Mouse (Mus musculus) lung, postnatal 25 days (tissue): ENCODE results near the gene Rapgef1.

Source experiments
- DNase-seq: peaks from one replicate; pipeline ENCODE4 v3.0.0; 2022; ENCODE audit warnings: low spot score

Rapgef1 gene

DNA sequence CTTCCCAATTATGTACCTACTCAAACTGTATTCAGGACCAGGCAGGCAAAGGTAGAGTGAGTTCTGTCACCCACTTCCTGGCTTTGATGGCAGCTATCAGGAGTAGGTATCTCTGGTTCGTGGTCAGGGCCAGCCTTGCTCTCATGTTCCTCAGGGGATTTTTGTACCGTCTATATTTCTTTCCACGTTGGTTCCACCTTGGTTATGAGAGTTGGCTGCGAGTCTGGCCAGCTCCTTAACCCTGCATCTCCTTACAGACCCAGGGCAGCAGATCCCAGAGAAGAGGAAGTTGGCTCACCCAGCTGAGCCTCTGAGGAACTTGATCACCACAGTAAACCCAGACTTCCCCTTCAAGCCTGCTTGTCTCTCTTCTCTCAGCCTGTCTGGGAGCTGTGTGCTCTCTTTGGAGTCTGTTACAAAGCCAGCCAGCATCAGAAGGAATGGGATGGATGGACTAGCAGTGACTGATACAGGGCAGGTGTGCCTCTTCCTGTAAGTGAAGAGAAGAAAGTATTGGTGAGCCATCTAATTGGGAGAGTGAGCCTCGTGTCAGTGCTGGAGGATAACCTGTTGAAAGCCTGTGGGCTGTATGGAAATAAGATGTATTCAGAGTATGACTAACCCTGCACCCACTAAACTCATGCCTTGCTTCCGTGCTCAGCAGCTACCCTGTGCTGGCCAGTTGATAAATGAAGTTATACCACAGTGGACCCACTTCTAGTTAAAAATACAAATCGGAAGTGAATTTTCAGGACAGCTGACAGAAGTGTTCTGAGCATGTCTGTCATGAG lies 53.4 kb downstream of the Rapgef1 start:
- DNase-seq: no peak

DNA sequence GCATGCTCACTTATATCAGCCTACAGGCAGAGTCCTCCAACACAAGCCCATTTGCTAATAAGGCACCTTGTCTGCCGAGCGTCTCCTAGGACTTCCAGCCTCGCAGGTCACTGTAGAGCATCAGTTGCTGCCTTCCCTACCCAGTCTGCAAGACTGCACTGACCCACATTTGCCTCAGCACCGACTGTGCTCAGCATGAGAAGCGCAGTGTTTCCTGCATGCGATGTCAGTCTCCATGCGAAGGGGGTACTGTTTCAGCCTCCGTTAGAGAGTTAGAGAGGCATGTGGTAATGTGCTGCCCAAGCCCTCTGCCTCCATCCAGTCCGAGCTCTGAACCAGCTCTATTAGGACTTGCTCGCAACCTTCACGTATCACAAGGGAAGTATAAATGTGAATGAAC lies 54.6 kb downstream of the Rapgef1 start:
- no peak for DNase-seq

DNA sequence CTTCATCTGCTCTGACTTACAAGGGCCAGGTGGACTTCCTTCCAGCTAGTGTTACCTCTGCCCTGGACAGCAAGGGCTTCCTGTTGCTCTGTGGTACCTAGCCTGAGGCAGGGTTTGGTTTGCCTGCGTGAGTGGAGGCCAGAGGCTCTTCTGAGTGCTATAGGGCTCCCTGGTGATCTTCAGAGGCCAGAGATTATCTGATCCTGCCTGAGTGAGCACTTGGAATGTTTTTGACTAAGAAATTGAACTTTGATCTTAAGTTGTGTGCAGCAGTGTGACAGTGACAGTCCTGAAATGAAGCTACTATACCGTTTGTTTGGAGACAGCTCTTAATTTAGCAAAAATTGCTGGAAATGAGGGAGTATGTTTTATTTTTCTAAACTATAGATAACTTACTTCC lies 55.0 kb downstream of the Rapgef1 start:
- no peak for DNase-seq

DNA sequence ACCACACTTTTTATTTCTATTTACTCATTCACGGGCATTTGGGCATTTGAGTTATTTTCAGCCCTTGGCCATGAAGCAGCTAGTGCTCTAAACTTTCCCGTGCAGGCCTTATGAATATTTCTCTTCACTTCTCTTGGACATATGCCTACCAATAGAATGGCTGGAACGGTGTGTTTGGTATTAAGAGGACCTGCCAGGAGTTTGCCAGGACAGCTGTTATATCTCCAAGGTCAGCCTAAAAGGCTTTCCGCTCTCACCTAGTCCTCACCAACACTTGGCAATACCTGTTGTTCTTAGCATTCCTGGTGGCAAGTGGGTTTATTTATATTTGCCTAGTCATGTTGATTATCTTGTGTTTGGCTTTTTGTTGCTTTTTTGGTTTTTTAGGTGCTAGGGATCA lies 56.3 kb downstream of the Rapgef1 start:
- DNase-seq: no peak

DNA sequence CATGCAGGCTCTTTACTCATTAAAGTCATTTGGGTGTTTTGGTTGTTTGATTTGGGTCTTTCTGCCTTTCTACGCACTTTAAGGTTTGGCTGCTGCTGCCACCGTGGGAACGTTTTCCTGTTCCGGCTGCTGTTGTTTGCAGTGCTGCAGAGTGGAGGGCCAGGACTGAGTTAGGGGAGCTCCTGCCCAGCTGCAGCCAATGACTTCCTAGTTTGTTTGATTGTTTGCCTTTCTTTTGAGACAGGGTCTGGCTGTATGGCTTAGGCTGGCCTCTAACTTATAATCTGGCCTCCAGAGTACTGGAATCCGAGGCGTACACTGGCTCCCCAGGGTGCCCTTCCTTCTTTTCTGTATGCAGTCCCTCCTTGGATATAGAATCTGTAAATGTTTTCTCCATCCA lies 57.0 kb downstream of the Rapgef1 start:
- DNase-seq: no peak

DNA sequence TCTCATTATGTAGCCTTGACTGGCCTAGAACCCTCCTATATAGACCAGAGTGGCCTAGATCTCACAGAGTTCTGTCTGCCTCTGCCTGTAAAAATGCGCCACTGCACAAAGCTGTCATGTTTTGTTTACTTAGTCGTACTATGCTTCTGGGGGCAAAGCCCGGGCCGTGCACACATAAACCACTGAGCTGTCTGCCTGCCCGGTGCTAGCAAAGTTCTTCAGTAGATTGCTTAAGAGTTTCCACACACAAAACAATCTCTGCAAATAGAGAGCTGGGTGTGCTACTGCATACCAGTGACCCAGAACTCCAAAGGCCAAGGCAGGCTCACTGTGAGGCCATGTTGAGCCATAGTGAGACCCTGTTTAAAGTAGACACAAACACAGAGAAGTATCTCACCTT lies 58.3 kb downstream of the Rapgef1 start:
- DNase-seq: peak; percentile 33

DNA sequence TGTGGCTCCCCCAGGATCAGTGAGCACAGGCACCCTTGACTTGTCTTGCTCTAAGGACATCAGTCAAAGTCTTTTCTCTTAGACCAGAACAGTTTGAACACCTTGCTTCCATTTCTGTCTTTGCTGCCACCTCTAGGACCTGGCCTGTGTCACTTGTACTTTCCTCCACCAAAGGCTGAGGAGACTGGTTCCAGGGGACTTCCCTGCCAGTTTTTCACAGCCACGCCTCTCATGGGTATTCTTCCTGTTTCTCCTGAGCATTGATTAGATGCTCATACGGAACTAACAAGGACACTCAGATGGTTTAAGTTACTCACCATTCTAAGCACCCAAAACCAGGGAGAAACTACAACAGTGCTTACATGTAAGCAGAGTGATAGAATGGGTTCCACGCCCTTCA lies 59.0 kb downstream of the Rapgef1 start:
- DNase-seq: no peak

DNA sequence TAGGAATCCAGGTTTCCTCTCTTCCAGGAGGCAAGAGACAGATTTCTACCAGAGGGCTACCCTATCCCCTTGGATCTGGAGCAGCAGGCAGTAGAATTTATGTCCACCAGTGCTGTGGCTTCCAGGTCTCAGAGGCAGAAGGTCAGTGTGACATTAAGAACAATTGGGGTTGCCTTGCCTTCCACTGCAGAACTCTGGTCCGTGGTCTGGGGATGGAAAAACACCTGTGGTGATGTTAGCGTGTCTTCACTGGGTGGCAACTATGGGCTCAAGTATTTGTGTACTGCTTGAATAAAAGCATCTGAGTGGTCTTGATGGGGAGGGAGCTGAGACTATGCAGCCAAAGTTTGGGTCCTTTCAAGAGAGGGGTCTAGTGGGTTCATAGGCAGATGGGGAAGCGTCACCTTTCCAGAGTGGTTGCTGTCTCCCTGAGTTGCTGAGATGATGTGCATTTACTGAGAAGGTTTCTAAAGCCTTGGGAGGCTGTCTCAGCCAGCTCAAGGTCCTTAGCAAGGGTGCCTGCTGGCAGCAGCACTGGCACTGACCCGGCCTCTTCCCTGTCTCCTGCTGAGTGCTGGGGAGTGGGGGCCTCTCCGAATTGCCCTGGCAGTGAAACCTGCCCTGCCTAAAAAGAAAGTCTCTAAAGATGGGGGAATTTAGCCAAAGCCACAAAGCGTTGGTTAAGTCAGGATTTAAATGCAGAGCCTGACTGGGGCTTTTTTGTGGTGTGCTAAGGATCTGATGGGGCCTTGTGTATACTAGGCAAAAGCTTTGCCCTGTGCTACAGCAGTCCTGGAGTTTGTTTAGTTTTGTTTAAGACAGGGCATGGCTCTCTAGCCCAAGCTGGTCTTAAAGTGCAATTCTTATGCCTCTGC lies 60.4 kb downstream of the Rapgef1 start:
- no peak for DNase-seq

DNA sequence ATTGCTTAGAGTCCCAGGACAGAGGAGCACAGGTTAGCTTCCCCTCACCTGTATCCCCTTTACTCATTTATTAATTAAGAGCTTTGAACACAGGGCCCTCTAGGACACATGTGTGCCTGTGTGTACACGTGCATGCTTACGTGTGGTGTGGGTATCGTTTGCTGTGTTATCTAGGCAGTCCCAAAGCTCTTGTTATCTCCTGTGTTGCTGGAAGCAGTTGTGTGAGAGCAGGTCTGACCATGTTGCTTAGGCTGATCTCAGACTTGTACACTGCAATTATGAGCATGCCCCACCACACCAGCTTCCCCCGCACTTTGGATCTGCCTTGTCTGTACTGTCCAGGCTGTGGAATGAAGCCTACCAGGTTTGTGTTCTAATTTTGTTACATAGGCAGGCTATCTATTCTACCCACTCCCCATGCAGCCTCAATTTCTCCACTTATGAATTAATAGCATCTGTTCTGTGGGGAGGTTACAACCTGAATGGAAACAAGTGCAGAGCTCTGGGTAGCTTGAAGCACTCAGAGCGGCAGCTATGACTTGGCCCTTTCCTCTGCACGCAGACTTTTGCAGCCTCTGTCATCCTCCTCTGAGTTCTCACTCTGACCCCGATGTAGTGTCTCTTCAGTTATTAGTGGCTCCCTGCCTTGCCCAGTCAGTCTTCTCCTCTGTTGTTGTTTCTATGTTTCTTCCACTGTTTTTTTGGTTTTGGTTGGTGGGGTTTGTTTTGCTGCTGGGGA lies 63.9 kb downstream of the Rapgef1 start:
- DNase-seq: no peak

DNA sequence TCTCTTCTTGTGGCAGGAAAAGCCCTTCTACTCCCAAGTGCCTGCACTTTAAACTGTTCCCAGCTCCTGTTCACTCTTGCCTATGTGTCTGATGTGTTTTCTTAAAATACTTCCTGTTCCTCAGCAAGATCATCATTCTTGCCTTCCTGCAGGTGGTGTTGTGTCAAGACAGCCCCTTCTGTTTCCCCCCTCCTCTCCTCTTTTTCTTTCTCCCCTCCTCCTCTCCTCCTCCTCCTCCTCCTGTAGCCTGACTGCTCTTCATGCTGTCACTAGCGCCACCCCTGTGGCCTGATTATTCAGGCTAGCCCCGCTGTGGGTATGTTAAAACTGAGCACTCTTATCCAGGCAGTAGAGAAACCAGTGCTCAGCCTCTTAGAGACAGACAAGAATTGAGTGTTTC lies 65.0 kb downstream of the Rapgef1 start:
- DNase-seq: no peak

DNA sequence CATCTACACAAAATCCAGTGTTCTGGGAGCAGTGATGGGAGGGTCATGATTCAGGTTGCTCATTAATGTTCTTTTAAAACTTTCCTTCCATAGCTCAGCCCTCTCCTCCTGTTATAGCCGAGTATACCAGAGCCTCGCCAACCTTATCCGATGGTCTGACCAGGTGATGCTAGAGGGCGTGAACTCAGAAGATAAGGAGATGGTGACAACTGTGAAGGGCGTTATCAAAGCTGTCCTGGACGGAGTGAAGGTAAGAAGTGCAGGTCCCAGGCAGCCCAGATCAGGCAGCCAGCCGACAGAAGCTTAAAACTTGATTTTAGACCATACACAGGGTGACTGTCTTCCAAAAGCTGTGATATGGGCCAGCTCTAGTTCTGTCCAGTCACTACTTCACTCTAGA lies 69.5 kb downstream of the Rapgef1 start:
- no peak for DNase-seq

DNA sequence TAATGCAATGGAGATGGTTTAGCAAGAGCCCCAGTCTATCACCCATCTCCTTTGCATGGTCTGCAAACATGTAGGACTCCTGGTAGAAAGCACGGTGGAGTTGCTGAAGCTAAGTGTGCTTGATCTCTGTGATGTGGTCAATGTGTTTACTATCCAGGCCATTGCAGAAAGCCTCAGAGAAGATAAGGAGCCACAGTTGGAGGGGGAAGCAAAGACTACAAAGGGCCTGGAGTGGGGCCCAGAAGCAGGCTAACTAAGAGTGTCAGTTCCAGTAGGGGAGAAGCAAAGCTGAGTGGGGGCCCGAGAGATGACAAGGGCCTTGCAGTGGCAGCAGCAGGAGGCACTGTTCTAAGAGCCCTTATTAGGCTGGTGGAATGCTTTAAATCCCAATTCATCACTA lies 70.0 kb downstream of the Rapgef1 start:
- no peak for DNase-seq

DNA sequence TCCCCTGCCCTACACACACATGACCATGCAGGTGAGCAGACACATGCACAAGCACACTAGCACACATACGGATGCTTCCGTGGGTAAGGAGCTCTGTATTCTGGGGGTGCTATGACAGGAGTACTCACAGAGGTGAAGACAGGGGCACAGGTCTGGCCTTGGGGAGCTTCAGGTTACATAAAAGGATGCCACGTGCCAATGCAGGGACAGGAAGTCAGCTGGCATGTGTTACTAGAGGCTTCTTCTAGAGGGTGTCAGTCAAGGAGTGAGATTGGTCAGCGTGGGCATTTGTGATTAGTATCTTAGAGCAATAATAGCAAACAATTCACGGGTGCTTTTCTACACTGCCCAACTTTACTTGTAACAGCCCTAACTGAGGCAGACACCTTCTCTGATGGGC lies 71.5 kb downstream of the Rapgef1 start:
- no peak for DNase-seq

DNA sequence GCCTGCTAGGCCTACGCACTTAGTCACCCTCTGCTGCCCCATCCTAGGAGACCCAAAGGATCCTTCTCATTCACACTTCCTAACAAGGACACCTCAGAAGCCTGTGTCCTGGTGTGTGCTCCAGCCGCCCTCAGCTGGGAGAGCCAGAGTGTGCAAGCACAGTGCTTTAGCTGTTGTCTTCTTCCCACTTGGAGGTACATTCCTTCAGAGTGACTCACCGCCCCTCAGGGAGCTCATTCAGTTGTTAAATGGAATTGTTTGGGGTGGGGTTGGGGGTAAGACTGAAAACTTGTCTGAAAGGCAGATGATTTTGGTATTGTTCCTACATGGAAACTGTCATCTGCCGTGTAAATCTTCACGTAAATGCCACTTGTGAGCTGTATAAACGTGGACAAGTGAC lies 72.0 kb downstream of the Rapgef1 start:
- DNase-seq: peak; percentile 20

DNA sequence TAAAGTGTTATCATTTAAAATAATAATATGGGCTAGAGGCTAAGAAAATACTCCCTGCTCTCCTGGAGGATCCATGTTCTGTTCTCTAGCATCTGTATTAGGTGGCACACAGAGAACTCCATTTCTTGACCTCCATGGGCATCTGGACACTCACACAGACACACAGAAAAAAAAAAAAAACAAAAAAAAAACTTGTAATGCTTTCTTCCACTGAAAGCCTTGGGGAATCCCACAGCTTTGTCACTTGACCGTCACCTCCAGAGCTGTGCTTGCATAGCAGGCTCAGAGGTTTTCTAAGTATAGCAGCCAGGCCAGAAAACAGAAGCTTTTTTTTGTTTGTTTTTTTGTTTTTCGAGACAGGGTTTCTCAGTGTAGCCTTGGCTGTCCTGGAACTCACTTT lies 72.7 kb downstream of the Rapgef1 start:
- DNase-seq: no peak

DNA sequence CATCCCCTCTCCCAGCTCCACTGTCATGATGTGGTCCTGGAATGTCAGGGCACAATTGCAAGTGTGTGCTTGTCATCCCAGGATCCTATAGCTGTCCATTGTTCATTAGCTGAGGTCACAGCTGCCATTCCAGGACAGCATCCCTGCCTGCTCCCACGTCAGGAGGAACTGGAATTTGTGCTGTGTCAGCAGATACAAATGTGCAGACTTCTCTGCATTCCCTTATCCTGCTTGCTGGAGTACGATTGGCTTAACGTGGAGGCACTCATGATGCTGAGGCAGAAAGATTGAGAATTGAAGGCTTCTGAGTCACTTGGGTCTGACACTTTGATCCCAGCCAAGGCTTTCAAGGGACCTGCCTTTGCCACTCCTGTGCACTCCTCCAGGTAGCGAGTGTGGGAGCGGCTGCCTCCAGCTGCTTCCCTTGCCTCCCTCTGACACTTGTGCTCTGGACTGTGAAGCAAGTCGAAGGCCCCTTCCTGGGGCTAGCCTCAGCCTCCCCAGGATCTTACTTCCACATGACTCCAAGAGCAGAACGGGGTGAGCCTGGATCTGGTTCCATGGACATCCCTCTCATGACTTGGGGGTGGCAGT lies 76.8 kb downstream of the Rapgef1 start:
- DNase-seq: no peak

DNA sequence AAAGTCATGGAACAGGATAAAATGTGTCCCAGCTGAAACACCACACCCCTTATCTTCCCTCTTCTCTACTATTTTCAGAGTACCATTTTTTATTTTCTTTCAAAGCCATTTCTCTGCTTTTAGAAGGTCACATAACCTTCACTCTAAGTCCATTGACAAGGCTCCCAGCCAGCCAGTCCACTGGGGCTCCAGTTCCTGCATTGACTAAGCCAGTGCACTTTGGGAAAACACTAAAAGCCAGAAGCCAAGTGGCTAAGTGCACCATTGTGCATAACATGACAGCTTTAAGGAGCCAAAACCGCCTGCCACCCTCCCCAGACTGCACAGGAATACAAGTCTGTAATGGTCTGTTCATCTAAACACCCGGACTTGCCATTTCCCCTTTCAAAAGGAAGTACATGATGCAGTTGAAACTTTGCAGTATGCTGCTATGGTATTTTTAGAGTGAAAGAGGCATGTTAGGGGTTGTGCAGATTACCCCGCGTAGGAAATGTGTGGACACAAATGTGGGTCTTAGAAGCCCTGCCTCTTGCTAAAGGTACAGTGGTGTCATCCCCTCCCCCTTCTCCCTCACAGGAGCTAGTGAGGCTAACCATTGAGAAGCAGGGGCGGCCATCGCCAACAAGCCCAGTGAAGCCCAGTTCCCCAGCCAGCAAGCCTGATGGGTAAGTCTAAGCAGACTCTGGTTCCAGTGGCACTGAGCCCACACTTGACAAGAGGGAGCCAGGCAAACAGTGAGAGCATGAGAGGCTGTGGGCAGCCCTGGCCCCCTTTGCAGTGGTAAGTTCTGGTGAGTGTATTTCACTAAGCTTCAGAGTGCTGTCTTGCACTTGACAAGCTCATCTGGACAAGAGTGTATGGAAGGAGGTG lies 79.1 kb downstream of the Rapgef1 start:
- DNase-seq: no peak

DNA sequence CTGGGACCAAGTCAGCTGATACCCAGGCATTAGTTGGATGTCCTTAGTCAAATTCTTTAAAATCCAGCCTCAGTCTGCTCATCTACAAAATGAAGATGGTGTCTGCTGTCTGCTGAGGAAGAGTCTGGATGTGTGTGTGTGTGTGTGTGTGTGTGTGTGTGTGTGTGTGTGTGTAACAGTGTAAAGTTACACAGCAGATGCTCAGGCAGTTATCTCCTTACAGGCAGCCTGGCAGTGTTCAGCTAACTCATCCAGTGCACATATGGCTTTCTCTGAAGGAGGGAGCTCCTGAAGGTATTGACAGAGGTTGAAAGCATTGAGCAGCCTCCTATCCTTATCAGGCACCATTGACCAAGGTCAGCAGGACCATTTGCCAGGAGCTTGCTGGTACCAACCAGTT lies 81.4 kb downstream of the Rapgef1 start:
- no peak for DNase-seq

DNA sequence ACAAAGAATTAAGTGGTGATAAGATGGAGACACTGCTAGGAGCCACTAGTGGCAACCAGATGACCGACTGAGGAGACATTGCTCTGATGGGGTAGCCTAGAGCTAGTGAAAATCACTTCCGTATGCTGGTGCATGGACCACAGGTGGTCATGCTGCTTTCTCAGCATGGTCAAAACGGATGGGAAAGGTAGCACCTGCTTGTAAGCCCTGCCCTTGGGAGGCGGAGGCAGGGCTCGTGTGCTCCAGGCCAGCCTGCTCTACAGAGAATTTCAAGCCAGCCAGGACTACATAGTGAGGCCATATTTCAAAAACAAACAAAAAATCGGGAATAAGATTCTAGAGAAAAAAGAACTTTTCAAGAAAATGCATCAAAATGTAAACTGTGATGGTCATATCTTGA lies 81.9 kb downstream of the Rapgef1 start:
- DNase-seq: no peak

DNA sequence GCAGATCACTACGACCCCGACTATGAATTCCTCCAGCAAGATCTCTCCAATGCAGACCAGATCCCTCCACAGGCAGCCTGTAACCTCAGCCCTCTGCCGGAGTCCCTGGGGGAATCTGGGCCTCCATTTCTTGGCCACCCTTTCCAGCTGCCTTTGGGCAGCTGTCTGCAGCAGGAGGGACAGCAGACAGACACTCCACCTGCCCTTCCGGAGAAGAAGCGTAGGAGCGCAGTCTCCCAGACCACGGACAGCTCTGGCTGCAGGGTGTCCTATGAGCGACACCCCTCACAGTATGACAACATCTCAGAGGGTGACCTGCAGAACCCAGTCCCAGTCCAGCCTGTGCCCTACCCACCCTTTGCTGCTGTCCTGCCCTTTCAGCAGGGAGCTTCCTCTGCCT lies 82.7 kb downstream of the Rapgef1 start:
- no peak for DNase-seq
